Mouse (Mus musculus) liver, adult 2 months (tissue): ENCODE data around the gene Abca4.
A peak's percentile ranks its signal among the peaks of the same experiment; 100 is the strongest.

Experiments
- CTCF ChIP-seq: fragments of 200-500 bp; IDR thresholded peaks from 2 replicates; pipeline ENCODE4 v1.5.1; 2011; ENCODE audit warnings: low read depth, low read length, control low read depth
- POLR2A ChIP-seq: fragments of 200-500 bp; IDR thresholded peaks from 2 replicates; pipeline ENCODE4 v1.6.1; 2011; ENCODE audit warnings: low read length, control low read depth; ENCODE audit not compliant: insufficient read depth; ENCODE audit errors: extremely low read depth

- TF ChIP-seq CTCF (peak; percentile 82), POLR2A (no peak)
Observed at GRCm38 (mm10) chr3:122122127-122122663, 78.0 kb downstream of the Abca4 start.
